Mouse (Mus musculus) erythroblast, embryonic 14.5 days (primary cell): ENCODE measurements around the gene Sik1. TPM values are rescaled to one million over a fixed set of nuclear protein-coding genes. Genes with fewer than 3 reads are reported as not detected.

Experiments used
- H3K27me3 ChIP-seq: 2 replicates; pipeline ENCODE4 v1.6.1; 2012; ENCODE audit warnings: inconsistent platforms; ENCODE audit not compliant: control insufficient read depth
- H3K36me3 ChIP-seq: 2 replicates; pipeline ENCODE4 v1.6.1; 2012; ENCODE audit warnings: mild to moderate bottlenecking, inconsistent platforms; ENCODE audit not compliant: control insufficient read depth
- H3K4me1 ChIP-seq: 2 replicates; pipeline ENCODE4 v1.6.1; 2012; ENCODE audit warnings: inconsistent platforms; ENCODE audit not compliant: control insufficient read depth
- H3K4me3 ChIP-seq: replicated peaks from 2 replicates; pipeline ENCODE3; 2012; ENCODE audit warnings: moderate library complexity, mild to moderate bottlenecking, inconsistent platforms
- H3K9me3 ChIP-seq: 2 replicates; pipeline ENCODE4 v1.6.1; 2012; ENCODE audit warnings: low read length, inconsistent platforms, mixed read lengths; ENCODE audit not compliant: control insufficient read depth
- GATA1 ChIP-seq: IDR thresholded peaks from 2 replicates; pipeline ENCODE4 v1.6.1; 2012; ENCODE audit warnings: low read length, inconsistent platforms, mixed read lengths
- TAL1 ChIP-seq: IDR thresholded peaks from 3 replicates; pipeline ENCODE4 v1.6.1; 2012; ENCODE audit warnings: low read length, inconsistent platforms, mixed read lengths
- polyA plus RNA-seq: library from polyadenylated mRNA; stranded (reverse); fragments of >175 nt; gene quantifications from 2 replicates; pipeline ENCODE4 v1.2.3, GENCODE M21; 2012

Sik1 gene
- polyA plus RNA-seq, 1 experiment, result 0.87 TPM

DNA sequence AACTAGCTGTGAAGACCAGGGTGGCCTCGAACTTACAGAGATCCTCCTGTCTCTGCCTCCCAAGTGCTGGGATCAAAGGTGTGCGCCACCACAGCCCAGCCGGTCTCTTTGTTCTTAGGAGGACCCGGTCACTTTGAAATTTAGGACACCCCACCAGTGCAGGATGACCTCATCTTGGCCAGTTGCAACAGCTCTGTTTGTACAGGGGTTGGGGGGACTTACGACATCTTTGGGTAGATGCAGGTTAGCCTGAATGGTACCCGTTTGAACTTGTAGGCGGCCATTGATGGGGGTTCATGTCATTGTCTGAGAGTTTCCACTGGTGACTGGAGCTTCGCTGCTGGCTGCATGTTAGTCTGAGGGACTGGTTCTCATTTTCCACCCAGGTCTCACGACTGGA is 14.8 kb upstream of the Sik1 start:
- TF ChIP-seq TAL1 (no peak), GATA1 (no peak)
- Histone ChIP-seq H3K4me1 (peaks cover 7% of the 10 kb centered on the region), H3K36me3 (no peaks in the 10 kb centered on the region), H3K4me3 (no peak overlapping the region), H3K9me3 (no peaks in the 10 kb centered on the region), H3K27me3 (peaks cover 4% of the 10 kb centered on the region; the same call in 1 of the 2 replicates)

DNA sequence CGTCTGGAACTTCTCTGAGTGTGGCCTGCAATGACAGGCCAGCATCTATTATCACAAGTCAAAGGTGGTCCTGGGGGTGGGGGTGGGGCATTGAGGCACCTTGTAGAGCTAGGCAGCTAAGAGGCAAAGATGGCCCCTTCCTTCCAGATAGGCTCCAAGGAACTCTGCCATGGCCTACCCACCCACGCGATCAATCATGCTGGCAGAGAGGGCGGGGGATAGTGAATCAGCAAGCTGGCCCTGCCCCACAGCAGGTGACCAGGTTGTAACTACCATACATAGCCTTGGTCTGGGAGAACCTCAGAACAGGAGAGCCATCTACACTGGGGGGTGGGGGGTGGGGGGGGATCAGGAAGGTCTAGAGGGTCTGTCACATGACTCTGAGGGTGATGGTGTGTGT is 12.5 kb upstream of the Sik1 start:
- Histone ChIP-seq H3K4me1 (peaks cover 13% of the 10 kb centered on the region), H3K4me3 (no peak overlapping the region), H3K36me3 (no peaks in the 10 kb centered on the region), H3K27me3 (peaks cover 4% of the 10 kb centered on the region; the same call in 1 of the 2 replicates), H3K9me3 (no peaks in the 10 kb centered on the region)
- TF ChIP-seq GATA1 (no peak), TAL1 (no peak)

DNA sequence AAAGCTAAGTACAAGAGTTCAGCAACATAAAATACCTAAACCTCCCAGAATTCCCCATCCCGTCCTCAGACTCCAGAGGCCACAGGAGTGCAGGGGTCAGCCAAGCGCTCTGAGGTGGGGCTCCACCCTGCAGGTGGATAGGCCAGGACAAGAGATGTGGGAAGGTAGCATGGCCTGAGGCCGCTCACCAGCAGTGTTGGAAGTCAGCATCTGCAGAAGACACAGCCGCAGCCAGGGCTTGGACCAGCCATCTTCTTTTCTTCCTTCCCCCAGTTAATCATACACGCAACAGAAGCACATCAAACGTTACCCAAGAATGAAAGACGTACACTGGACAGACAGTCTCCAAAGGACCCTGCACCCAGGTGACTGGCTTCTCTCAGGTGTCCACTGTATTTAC is 11.5 kb upstream of the Sik1 start:
- Histone ChIP-seq H3K36me3 (no peaks in the 10 kb centered on the region), H3K4me3 (no peak overlapping the region), H3K4me1 (peaks cover 16% of the 10 kb centered on the region), H3K27me3 (0 out of 2 replicates have a peak, but pooled peaks cover 4% of the 10 kb centered on the region), H3K9me3 (no peaks in the 10 kb centered on the region)
- TF ChIP-seq GATA1, result no peak
- no peak for TF ChIP-seq TAL1

DNA sequence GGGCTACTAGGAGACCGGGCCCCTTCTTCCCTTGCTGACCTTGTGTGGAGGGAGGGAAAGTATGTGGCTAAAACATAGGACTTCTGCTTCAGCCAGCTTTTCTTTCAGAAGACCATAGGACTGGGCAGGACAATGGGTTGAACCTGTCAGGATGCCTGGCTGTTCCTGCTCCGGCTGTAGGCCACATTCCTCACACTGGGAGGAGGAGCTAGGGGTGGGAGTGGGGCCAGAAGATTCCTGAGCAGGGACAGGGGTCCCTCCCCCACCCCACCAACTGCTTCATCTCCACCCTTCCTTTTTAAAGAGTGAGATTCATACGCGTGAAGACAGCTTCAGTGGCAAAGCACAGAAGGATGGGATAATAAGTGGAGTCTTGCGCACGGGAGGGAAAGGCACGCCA is 10.0 kb upstream of the Sik1 start:
- TF ChIP-seq GATA1 (no peak), TAL1 (no peak)
- no peaks in the 10 kb centered on the region for H3K27me3 ChIP-seq

DNA sequence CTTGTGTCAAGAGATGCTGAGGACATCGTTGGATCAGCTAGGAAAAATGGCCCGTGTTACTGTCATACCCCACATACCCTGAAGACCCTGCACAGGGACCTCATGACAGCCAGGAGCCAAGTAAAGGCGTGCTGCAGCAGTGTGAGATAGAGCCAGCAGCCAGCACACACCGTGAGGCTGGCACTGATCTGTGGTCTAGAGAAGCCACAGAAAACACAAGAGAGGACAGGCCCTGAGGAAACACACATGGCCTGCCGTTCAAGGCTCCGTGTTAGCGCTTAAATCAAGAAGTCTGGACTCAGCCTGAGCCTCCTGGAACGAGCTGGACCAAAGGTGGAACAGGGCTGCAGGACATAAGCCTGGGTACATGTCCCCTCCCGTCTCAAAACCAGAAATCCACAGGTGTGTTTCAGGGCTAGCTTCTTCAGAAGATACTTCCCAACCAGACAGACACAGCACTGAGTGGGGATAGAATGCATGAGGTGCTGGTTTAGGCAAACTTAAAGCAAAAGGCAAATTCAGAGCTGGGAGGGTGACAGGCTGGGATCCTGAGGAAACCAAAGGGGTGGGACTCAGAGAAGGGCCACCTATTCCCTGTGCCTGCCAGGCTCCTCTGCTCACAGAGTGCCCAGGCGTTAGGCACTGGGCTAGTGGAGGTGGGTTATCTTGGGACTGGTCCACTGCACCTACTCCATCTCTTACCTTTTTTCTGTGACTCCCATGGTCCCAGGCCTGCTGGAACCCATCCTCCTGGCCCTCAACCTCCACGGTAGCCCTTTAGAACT is 9.3 kb upstream of the Sik1 start:
- Histone ChIP-seq H3K36me3 (no peaks in the 10 kb centered on the region), H3K27me3 (no peaks in the 10 kb centered on the region), H3K4me3 (no peak overlapping the region), H3K9me3 (no peaks in the 10 kb centered on the region), H3K4me1 (peaks cover 9% of the 10 kb centered on the region)
- TF ChIP-seq GATA1, result no peak
- no peak for TF ChIP-seq TAL1

More for the DNA sequence above, 10.0 kb upstream of the Sik1 start:
- Histone ChIP-seq H3K9me3 (no peaks in the 10 kb centered on the region), H3K4me3 (no peak overlapping the region), H3K36me3 (no peaks in the 10 kb centered on the region), H3K4me1 (peaks cover 9% of the 10 kb centered on the region)

DNA sequence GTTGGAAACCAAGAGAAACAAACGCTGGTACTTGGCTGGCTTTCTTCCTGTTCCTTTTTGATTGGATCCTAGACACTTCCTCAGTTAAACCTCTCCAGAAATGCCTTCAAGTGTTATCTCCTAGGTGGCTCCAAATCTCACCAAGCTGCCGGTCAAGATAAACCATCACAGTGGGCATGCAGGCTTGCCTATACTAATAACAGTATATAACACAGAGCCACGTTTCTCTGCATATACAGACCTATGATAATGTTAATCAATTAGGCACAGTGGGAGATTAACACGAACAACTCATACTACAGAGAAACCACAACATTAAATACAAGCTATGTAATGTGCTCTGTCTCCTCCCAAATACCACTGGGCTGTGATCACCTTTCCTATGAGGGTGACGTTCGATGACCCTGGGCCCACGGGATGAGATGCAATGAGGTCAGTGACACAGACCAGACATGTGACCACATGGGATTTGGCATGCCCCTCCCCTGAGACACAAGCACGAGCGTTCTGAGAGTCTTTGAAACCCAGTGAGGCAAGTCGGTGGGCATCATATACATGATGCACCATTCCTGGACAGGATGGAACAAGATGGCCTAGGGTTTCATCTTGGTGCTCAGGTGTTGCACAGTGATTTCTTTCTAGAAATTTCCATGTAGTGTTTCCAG is 7.7 kb upstream of the Sik1 start:
- no peak for TF ChIP-seq GATA1
- no peak for TF ChIP-seq TAL1
- Histone ChIP-seq H3K4me1 (peaks cover 15% of the 10 kb centered on the region), H3K36me3 (no peaks in the 10 kb centered on the region), H3K4me3 (no peak overlapping the region), H3K9me3 (no peaks in the 10 kb centered on the region), H3K27me3 (no peaks in the 10 kb centered on the region)

DNA sequence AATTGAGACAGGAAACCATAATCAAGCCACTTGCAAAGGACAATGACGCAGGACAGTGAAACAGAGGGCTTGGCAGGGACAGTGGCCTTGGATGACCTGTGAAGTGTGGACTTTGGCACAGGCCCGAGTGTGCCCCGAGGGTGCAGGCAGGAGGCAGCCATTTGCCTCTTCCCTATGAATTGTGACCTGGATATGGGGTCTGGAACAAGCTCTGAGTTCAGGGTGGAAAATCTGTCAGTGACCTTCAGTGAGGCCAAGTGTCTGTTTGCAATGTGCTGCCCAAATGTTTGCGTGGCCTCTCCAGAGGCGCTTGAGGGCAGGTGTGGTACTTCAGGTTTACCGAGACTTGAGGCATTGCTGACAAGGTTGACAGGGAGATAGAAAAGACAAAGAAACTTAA is 6.5 kb upstream of the Sik1 start:
- Histone ChIP-seq H3K27me3 (no peaks in the 10 kb centered on the region; the same call in 1 of the 2 replicates), H3K9me3 (no peaks in the 10 kb centered on the region), H3K4me1 (peaks cover 26% of the 10 kb centered on the region), H3K4me3 (no peak overlapping the region), H3K36me3 (no peaks in the 10 kb centered on the region)
- TF ChIP-seq TAL1 (no peak), GATA1 (no peak)

DNA sequence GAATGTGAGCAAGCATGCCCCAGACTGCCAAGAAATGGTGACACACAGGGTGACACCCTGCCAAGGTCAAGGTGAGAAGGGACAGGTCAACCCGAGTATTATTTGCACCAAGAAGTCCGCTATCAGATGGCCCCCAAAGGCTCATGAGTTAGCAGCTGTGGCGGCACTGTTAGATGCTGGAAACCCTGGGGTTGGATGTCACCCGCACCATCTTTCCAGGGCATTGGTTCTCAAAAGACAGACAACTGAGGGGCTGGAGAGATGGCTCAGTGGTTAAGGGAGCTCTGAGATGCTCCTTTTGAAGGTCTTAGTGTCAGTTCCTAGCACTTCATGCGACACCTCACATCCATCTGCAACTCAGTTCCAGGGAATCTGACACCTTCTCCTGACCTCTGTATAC is 6.1 kb upstream of the Sik1 start:
- Histone ChIP-seq H3K36me3 (no peaks in the 10 kb centered on the region), H3K9me3 (no peaks in the 10 kb centered on the region), H3K4me1 (peaks cover 31% of the 10 kb centered on the region), H3K27me3 (no peaks in the 10 kb centered on the region; the same call in 1 of the 2 replicates), H3K4me3 (no peak overlapping the region)
- TF ChIP-seq TAL1, result no peak
- TF ChIP-seq GATA1, result no peak

DNA sequence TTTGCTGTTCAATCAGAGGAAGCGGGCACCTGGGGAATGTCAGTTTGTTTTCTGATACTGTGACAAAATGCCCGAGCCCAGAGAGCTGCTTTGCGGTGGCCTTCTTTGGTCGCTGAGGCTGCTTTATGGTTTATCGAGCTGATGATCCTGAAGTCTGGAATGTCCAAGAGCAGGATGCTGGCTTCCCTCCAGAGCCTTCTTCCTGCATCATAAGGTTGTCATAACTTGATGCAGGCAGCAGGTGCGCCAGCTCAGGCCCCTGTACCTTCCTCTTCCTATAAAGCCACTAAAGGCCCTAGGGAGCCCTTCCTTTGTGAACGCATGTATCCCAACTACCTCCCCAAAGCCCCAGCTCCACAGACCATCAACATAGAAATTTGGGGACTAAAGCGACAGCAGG is 5.3 kb upstream of the Sik1 start:
- no peaks in the 10 kb centered on the region; the same call in 1 of the 2 replicates for H3K27me3 ChIP-seq
- H3K4me1 ChIP-seq, result peaks cover 38% of the 10 kb centered on the region
- no peaks in the 10 kb centered on the region for H3K9me3 ChIP-seq
- H3K4me3 ChIP-seq, result no peak overlapping the region
- TF ChIP-seq TAL1 (no peak), GATA1 (no peak)
- H3K36me3 ChIP-seq, result no peaks in the 10 kb centered on the region
